Mouse (Mus musculus) hindbrain, embryonic 13.5 days (tissue): ENCODE results near the gene Kcnn3. TPM values are rescaled to one million over a fixed set of nuclear protein-coding genes. Genes with fewer than 3 reads are reported as not detected.
A peak's percentile ranks its signal among the peaks of the same experiment; 100 is the strongest.

Experiments used
- ATAC-seq: fragments of 200-750 bp; cut with Nextera tagmentation; 2 replicates; pipeline ENCODE4 v1.8.0; 2017; ENCODE audit warnings: moderate TSS enrichment; ENCODE audit not compliant: low FRiP score
- H3K27ac ChIP-seq: fragments of 300-500 bp; sonication (generic); 2 replicates; pipeline ENCODE4 v1.5.1; 2015; ENCODE audit warnings: inconsistent platforms, mild to moderate bottlenecking, moderate library complexity
- H3K27me3 ChIP-seq: fragments of 300-500 bp; sonication (generic); 2 replicates; pipeline ENCODE4 v1.6.1; 2015; ENCODE audit warnings: mild to moderate bottlenecking, inconsistent platforms
- H3K36me3 ChIP-seq: fragments of 300-500 bp; sonication (generic); 2 replicates; pipeline ENCODE4 v1.6.1; 2015; ENCODE audit warnings: mild to moderate bottlenecking, inconsistent platforms
- H3K4me1 ChIP-seq: fragments of 300-500 bp; sonication (generic); replicated peaks from 2 replicates; pipeline ENCODE4 v1.6.1; 2015; ENCODE audit warnings: inconsistent platforms
- H3K4me2 ChIP-seq: fragments of 300-500 bp; sonication (generic); 2 replicates; pipeline ENCODE4 v1.6.1; 2015; ENCODE audit warnings: inconsistent platforms, mild to moderate bottlenecking, moderate library complexity
- H3K4me3 ChIP-seq: fragments of 300-500 bp; sonication (generic); 2 replicates; pipeline ENCODE4 v1.5.1; 2015; ENCODE audit warnings: mild to moderate bottlenecking, inconsistent platforms
- H3K9ac ChIP-seq: fragments of 300-500 bp; sonication (generic); 2 replicates; pipeline ENCODE4 v1.6.1; 2015; ENCODE audit warnings: mild to moderate bottlenecking, inconsistent platforms
- H3K9me3 ChIP-seq: fragments of 300-500 bp; sonication (generic); 2 replicates; pipeline ENCODE4 v1.6.1; 2016; ENCODE audit warnings: inconsistent platforms
- whole genome bisulfite sequencing: fragments of 180-500 bp; shearing (Covaris S2); methylation state at CpG from one replicate; pipeline ENCODE4 v1.1.7; 2015; 5-methylcytosine and 5-hydroxymethylcytosine counted together
- polyA plus RNA-seq: library from polyadenylated mRNA; unstranded; fragments of >200 nt; fragmentation: Nextera tagmentation; extraction: Ambion mirVana; gene quantifications from 2 replicates; pipeline ENCODE4 v1.2.1, GENCODE M21; 2015

The Kcnn3 gene
- polyA plus RNA-seq, 1 experiment from 2014 or later = 6.6 TPM

DNA sequence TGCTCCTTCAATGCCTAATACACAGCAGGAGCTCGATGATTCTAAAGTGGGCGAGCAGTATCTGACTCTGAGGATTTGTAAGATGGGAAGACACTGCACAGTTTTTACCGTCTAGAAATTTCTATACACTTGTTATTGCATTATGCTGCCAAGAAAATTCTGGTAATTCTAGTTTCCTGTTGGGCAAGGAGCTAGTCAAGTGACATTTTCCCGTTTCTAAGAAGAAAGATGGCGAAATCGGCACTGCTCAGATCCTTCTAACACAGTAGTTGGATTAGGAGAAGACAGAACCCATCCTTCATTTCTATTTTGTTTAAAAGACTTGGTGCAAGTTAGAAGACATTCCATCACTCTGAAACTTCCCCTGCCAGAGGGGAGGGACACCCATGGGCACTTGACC lies 56.4 kb downstream of the Kcnn3 start:
- Histone ChIP-seq H3K4me3 (no peak overlapping the region), H3K9me3 (no peaks in the 10 kb centered on the region), H3K27ac (no peak overlapping the region), H3K4me2 (no peak overlapping the region), H3K4me1 (0 out of 2 replicates have a peak, but pooled peaks cover 5% of the 10 kb centered on the region), H3K9ac (no peak overlapping the region), H3K27me3 (0 out of 2 replicates have a peak, but pooled peaks cover under 1% of the 10 kb centered on the region), H3K36me3 (no peaks in the 10 kb centered on the region)
- 95% methylated on average over 6 of the region's 6 CpGs for WGBS
- no peak for ATAC-seq

DNA sequence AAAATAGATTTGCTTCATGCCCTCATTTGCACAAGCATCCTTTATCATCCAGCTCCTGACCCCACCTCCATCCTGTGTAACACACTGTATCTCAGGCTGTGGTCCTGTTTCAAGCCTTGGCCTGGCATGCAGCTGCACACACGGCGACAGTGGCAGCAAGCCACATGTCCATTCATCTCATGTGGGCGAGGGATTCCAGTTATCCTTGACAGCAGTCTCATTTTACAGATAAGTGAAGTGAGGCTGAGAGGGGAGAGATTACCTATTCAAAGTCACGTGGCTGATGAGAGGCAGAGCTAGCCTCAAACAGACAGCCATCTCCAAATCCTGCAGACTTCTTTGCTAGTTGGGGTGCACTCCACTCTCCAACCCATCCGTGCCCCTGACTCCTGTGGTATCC lies 57.2 kb downstream of the Kcnn3 start:
- H3K9ac ChIP-seq = no peak overlapping the region
- H3K36me3 ChIP-seq = no peaks in the 10 kb centered on the region
- WGBS = 94% methylated on average over 5 of the region's 5 CpGs
- H3K4me3 ChIP-seq = no peak overlapping the region
- H3K4me1 ChIP-seq = 0 out of 2 replicates have a peak, but pooled peaks cover 5% of the 10 kb centered on the region
- no peaks in the 10 kb centered on the region for H3K27me3 ChIP-seq
- H3K4me2 ChIP-seq = no peak overlapping the region
- H3K27ac ChIP-seq = no peak overlapping the region
- ATAC-seq = no peak
- H3K9me3 ChIP-seq = no peaks in the 10 kb centered on the region

DNA sequence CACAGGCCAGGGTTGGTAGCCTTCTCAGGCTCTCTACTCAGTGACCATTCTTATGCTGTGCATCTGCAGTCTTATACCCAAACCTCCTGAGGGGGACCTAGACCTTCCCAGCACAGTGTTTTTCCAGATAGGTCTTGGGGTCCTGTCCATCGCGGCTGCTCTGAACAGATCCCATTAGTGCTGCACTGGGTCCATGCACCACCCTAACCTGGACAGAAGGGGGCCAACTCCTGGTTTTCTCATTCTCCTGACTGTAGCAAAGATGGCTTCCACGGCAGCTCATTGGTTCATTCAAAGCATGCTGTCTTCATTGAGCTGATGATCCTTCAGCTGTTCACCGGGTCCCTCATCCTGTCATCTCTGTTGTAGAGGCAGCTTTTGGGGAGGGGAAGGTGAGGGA lies 58.1 kb downstream of the Kcnn3 start:
- no peaks in the 10 kb centered on the region for H3K36me3 ChIP-seq
- H3K9ac ChIP-seq = no peak overlapping the region
- peaks cover 7% of the 10 kb centered on the region; the same call in 1 of the 2 replicates for H3K4me1 ChIP-seq
- ATAC-seq = no peak
- no peaks in the 10 kb centered on the region for H3K9me3 ChIP-seq
- WGBS = 77% methylated on average over 4 of the region's 4 CpGs
- H3K4me3 ChIP-seq = no peak overlapping the region
- no peak overlapping the region for H3K4me2 ChIP-seq
- H3K27me3 ChIP-seq = no peaks in the 10 kb centered on the region
- no peak overlapping the region for H3K27ac ChIP-seq

DNA sequence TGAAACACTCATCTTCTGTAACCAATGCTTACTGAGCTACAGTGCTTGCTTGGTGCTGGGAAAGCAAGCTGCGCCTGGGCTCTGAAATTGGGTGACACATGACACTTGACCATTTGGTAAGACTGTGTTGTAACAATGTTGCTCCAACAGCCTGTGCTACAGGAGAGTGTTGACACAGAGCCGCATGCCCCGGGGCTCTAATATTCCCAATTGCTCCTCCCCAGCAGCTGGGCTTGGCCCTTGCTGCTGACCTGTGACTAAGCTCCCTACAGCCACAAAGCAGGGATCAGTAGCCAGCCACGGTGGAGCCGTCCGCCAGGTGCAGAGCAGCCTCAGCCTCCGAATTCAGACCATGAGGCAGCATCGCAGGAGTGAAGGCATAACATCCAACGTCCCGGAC lies 58.8 kb downstream of the Kcnn3 start:
- Histone ChIP-seq H3K9ac (no peak overlapping the region), H3K27me3 (no peaks in the 10 kb centered on the region), H3K36me3 (no peaks in the 10 kb centered on the region), H3K9me3 (no peaks in the 10 kb centered on the region), H3K4me2 (no peak overlapping the region), H3K4me3 (no peak overlapping the region), H3K4me1 (peaks cover 14% of the 10 kb centered on the region), H3K27ac (no peak overlapping the region)
- no peak for ATAC-seq
- 77% methylated on average over 10 of the region's 10 CpGs for WGBS

DNA sequence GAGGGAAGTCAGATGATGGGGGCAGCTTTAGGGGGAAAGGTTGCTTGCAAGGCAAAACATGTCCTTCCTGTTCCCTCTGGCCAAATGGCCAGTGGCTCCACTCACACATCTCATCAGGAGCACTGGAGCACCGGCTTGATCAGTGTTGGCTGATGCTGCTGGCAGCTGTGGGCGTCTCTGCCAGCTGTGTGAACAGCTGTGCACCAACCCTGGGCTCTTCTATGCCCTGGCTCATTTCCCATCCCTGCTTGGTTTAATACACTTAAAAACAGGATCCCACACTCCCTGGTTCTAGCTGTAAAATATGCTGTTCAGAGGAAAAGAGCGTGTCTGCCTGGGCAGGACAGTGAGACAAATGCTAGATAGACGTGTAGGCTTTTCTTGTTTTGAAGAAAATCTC lies 64.3 kb downstream of the Kcnn3 start:
- peaks cover 57% of the 10 kb centered on the region for H3K4me1 ChIP-seq
- no peak; the same call in 1 of the 2 replicates for ATAC-seq
- 62% methylated on average over 4 of the region's 4 CpGs for WGBS

DNA sequence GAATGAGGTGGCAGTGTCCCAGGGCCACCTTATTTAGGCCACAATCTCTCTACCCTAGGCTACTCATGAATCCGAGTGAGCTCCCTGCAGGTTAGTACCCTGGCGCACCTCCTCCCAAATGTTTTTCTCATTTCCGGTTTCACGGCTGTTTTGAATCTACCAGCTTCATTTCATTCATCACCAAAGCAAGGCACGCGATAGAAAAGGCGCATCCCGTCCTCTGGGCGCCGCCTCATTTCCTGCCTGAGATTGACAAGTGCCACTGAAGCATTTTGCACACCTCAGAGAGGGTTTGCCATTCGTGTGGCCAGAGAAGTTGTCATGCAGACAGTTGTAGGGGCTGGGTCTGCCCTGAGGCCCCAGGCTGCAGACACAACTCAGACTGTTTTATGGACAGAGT lies 68.5 kb downstream of the Kcnn3 start:
- Histone ChIP-seq H3K9ac (no peak overlapping the region), H3K4me3 (no peak overlapping the region), H3K27ac (no peak overlapping the region), H3K4me1 (peaks cover 82% of the 10 kb centered on the region), H3K9me3 (no peaks in the 10 kb centered on the region), H3K4me2 (no peak overlapping the region), H3K27me3 (no peaks in the 10 kb centered on the region), H3K36me3 (no peaks in the 10 kb centered on the region)
- 76% methylated on average over 11 of the region's 11 CpGs for WGBS
- no peak for ATAC-seq

More for the DNA sequence above, 64.3 kb downstream of the Kcnn3 start:
- H3K4me3 ChIP-seq = no peak overlapping the region
- peak overlapping the region; percentile 56 for H3K27ac ChIP-seq
- no peak overlapping the region for H3K9ac ChIP-seq
- H3K4me2 ChIP-seq = no peak overlapping the region
- H3K9me3 ChIP-seq = no peaks in the 10 kb centered on the region
- no peaks in the 10 kb centered on the region for H3K36me3 ChIP-seq
- H3K27me3 ChIP-seq = no peaks in the 10 kb centered on the region

DNA sequence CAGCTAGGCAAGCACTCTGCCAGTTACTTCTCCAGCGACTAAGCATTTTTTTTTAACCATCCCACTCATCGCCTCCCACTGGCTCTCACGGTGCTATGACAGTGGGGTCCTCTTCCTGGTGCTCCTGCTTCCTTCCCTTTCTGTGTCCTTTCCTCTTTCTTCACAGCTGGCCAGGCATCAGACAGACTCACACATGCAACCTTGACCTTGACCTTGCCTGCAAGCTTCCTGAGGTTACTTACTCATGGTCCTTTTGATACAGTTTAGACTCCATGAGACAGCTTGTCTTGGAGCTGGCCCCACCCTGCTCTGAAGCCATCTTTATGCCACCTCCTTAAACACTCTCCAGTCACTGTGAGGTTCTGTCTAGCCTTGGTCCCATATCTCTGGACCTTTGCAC lies 69.4 kb downstream of the Kcnn3 start:
- H3K9ac ChIP-seq = no peak overlapping the region
- H3K4me2 ChIP-seq = no peak overlapping the region
- H3K27ac ChIP-seq = no peak overlapping the region
- H3K4me3 ChIP-seq = no peak overlapping the region
- H3K27me3 ChIP-seq = no peaks in the 10 kb centered on the region
- no peaks in the 10 kb centered on the region for H3K36me3 ChIP-seq
- no peak for ATAC-seq
- 86% methylated on average over 3 of the region's 3 CpGs for WGBS
- peaks cover 73% of the 10 kb centered on the region for H3K4me1 ChIP-seq
- no peaks in the 10 kb centered on the region for H3K9me3 ChIP-seq

DNA sequence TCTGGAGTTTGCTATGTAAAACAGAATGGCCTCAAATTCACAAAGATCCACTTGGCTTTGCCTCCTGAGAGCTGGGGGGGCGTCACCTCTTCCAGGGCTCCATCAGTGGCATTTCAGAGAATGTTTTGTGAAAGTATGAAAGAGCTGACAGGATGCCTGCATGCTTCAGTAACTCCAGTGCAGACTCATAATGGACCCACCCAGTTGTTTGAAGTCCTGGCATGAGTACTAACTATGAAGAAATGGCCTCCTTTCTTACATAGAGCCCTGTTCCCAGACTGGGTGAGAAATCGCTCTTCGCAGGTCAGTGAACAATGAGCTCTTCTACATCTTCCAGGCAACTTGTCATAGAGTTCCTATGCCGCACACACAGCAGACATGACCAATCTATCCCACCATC lies 70.4 kb downstream of the Kcnn3 start:
- 67% methylated on average over 4 of the region's 4 CpGs for WGBS

DNA sequence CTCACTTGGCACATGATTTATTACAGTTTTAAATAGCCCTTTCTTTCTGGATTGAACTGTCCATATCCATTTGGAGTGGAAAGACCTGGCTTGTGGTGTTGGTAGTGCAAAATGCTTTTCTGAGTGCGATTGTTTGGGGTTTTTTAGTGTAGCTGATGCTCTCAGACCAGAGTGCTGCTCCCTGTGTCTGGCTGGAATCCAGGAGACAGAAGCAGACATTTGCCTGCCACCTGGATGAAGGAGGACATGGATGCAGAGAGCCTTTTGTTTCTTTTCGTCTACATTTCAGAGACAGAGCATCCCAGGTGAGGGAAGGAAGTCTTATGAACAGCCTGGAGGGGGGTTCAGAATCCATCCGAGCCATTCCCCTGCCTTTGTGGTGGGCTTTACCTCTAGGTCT lies 71.5 kb downstream of the Kcnn3 start:
- Histone ChIP-seq H3K27ac (peak overlapping the region; percentile 74; the same call in 1 of the 2 replicates), H3K27me3 (no peaks in the 10 kb centered on the region), H3K9ac (no peak overlapping the region), H3K4me1 (peaks cover 52% of the 10 kb centered on the region), H3K36me3 (no peaks in the 10 kb centered on the region), H3K9me3 (no peaks in the 10 kb centered on the region), H3K4me2 (no peak overlapping the region), H3K4me3 (no peak overlapping the region)
- WGBS = 42% methylated on average over 3 of the region's 3 CpGs
- no peak for ATAC-seq

More for the DNA sequence above, 70.4 kb downstream of the Kcnn3 start:
- Histone ChIP-seq H3K4me1 (peaks cover 63% of the 10 kb centered on the region), H3K27me3 (no peaks in the 10 kb centered on the region), H3K36me3 (no peaks in the 10 kb centered on the region), H3K27ac (0 out of 2 replicates have a peak overlapping the region, but pooled peaks have one; percentile 12), H3K4me3 (no peak overlapping the region), H3K9me3 (no peaks in the 10 kb centered on the region), H3K4me2 (no peak overlapping the region), H3K9ac (no peak overlapping the region)
- ATAC-seq = no peak

DNA sequence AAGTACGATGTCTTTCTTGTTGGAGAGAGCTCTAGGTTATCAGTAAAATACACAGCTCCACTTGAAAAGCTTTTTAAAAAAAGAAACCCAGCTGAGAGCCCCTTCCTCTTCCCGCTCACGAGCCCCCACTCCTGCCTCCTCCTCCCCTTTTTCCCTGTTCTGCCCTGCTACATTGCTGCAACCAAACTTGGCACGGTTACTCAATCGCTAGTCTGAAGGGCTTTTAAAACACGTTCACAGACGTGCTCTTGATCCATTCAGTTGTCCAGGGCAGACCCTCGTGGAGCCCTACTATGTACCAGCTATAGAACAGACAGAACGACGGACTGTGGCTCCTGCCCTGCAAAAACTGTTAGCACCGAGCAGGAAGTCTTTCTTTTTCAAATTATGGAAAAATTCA lies 72.8 kb downstream of the Kcnn3 start:
- Histone ChIP-seq H3K9me3 (no peaks in the 10 kb centered on the region), H3K9ac (no peak overlapping the region), H3K4me1 (peaks cover 42% of the 10 kb centered on the region), H3K27ac (no peak overlapping the region), H3K36me3 (no peaks in the 10 kb centered on the region), H3K4me2 (no peak overlapping the region), H3K27me3 (no peaks in the 10 kb centered on the region), H3K4me3 (no peak overlapping the region)
- no peak for ATAC-seq
- WGBS = 67% methylated on average over 11 of the region's 11 CpGs

DNA sequence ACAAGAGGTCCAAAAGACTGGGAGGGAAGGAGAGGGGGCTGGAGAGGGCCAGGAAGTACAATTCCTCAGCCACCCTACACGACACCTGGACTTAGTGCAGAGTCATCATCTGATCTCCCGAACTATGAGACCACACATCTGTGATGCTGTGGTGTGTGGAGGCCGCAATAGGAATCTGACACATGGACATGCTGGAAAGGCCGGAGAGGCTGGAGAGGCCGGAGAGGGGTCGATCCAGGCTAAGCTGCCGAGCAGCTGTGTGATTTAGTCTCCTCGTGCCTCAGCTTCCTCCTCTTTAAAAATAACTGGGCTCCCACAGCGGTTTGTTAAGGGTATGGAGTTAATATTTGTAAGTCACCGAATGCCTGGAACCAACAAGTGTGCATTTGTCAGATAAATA lies 73.6 kb downstream of the Kcnn3 start:
- Histone ChIP-seq H3K27me3 (no peaks in the 10 kb centered on the region), H3K9me3 (no peaks in the 10 kb centered on the region), H3K9ac (no peak overlapping the region), H3K4me2 (no peak overlapping the region), H3K36me3 (no peaks in the 10 kb centered on the region), H3K4me3 (no peak overlapping the region), H3K4me1 (peaks cover 37% of the 10 kb centered on the region), H3K27ac (no peak overlapping the region)
- 80% methylated on average over 10 of the region's 10 CpGs for WGBS
- ATAC-seq = no peak

DNA sequence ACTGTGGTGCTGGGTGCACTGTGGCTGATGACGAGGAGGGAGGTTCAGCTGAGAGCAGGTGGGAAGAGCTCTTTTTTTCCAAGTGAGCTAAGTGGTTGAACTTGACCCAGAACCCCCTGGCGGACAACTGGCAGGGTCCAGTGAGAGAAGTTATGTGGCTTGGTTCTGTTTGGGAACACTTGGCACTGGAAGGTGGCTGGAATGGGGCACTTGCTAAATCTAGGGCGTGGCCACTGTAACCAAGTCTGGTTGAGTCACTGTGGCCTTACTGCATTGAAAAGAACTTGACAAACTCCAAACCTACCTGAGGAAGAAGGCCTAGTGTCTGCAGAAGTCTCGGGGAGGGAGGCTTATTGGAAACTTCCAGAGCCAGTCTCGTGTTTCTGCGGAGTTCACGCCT lies 78.4 kb downstream of the Kcnn3 start:
- H3K4me1 ChIP-seq = peaks cover 19% of the 10 kb centered on the region
- peaks cover 4% of the 10 kb centered on the region for H3K9me3 ChIP-seq
- H3K4me2 ChIP-seq = no peak overlapping the region
- no peak overlapping the region for H3K4me3 ChIP-seq
- ATAC-seq = no peak
- no peaks in the 10 kb centered on the region for H3K27me3 ChIP-seq
- no peak overlapping the region for H3K27ac ChIP-seq
- no peak overlapping the region for H3K9ac ChIP-seq
- WGBS = 93% methylated on average over 7 of the region's 7 CpGs
- H3K36me3 ChIP-seq = 0 out of 2 replicates have a peak, but pooled peaks cover 3% of the 10 kb centered on the region

DNA sequence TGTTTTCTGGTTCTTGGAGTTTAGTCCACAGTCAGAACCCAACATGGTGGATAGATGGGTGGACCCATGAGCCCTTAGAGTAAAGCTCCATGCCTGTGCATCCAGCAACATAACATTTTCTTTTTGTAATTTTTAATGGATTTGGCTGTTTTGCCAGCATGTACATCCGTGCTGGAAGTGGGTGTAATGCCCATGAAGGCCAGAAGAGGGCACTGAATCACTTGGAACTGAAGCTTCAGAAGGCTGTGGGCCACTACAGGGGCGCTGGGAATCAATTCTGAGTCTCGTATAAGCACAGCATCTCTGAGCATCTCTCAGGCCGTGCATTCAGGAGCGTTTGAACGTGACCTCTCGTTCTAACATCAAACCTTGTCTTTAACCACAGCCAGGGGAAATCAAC lies 79.0 kb downstream of the Kcnn3 start:
- H3K36me3 ChIP-seq = 0 out of 2 replicates have a peak, but pooled peaks cover 3% of the 10 kb centered on the region
- no peak overlapping the region for H3K4me2 ChIP-seq
- no peak overlapping the region for H3K9ac ChIP-seq
- no peaks in the 10 kb centered on the region for H3K27me3 ChIP-seq
- H3K9me3 ChIP-seq = peaks cover 4% of the 10 kb centered on the region
- no peak overlapping the region for H3K27ac ChIP-seq
- no peak overlapping the region for H3K4me3 ChIP-seq
- ATAC-seq = no peak
- peaks cover 19% of the 10 kb centered on the region for H3K4me1 ChIP-seq
- WGBS = 96% methylated on average over 7 of the region's 7 CpGs
